Mouse (Mus musculus) WW6 (cell line): ENCODE measurements at regions not wholly inside any gene's neighbourhood (a gene's known extent, or its start where the extent isn't known, plus 50 kb on each side); places are given as distances from the start of the nearest gene placed in this dataset.

Experiments
- DNase-seq: peaks from one replicate; pipeline ENCODE4 v3.0.0-alpha.2; 2013; ENCODE audit warnings: low read depth, low spot score

- no peak for DNase-seq
Observed at GRCm38 (mm10) chr1:154076684-154077475, 124.1 kb upstream of the Zfp648 start.

- DNase-seq: peak; percentile 85
Observed at GRCm38 (mm10) chr1:154080505-154081380, 120.2 kb upstream of the Zfp648 start.

GRCm38 (mm10) chr1:154086145-154086544 is 114.8 kb upstream of the Zfp648 start:
- no peak for DNase-seq

- no peak for DNase-seq
Observed at GRCm38 (mm10) chr1:154089815-154090214, 111.2 kb upstream of the Zfp648 start.

GRCm38 (mm10) chr1:154090521-154091490 is 110.2 kb upstream of the Zfp648 start:
- no peak for DNase-seq

GRCm38 (mm10) chr1:154093549-154093948 is 107.4 kb upstream of the Zfp648 start:
- no peak for DNase-seq

- DNase-seq: no peak
Observed at GRCm38 (mm10) chr1:154094357-154094756, 106.6 kb upstream of the Zfp648 start.

- no peak for DNase-seq
Observed at GRCm38 (mm10) chr1:154096113-154096512, 104.9 kb upstream of the Zfp648 start.

GRCm38 (mm10) chr1:154096911-154097310 is 104.1 kb upstream of the Zfp648 start:
- DNase-seq: no peak

- DNase-seq: no peak
Observed at GRCm38 (mm10) chr1:154097656-154098055, 103.3 kb upstream of the Zfp648 start.

- no peak for DNase-seq
Observed at GRCm38 (mm10) chr1:154100556-154100955, 100.4 kb upstream of the Zfp648 start.

GRCm38 (mm10) chr1:154101433-154101832 is 99.6 kb upstream of the Zfp648 start:
- DNase-seq: no peak

GRCm38 (mm10) chr1:154102191-154102590 is 98.8 kb upstream of the Zfp648 start:
- no peak for DNase-seq

- DNase-seq: no peak
Observed at GRCm38 (mm10) chr1:154102871-154103596, 98.0 kb upstream of the Zfp648 start.

- DNase-seq: no peak
Observed at GRCm38 (mm10) chr1:154103597-154103923, 97.4 kb upstream of the Zfp648 start.

- DNase-seq: no peak
Observed at GRCm38 (mm10) chr1:154104006-154104600, 96.9 kb upstream of the Zfp648 start.

- DNase-seq: no peak
Observed at GRCm38 (mm10) chr1:154104779-154105178, 96.2 kb upstream of the Zfp648 start.

- no peak for DNase-seq
Observed at GRCm38 (mm10) chr1:154112500-154112899, 88.5 kb upstream of the Zfp648 start.

- DNase-seq: no peak
Observed at GRCm38 (mm10) chr1:154113291-154114050, 87.5 kb upstream of the Zfp648 start.
